In the genomic region with DNA sequence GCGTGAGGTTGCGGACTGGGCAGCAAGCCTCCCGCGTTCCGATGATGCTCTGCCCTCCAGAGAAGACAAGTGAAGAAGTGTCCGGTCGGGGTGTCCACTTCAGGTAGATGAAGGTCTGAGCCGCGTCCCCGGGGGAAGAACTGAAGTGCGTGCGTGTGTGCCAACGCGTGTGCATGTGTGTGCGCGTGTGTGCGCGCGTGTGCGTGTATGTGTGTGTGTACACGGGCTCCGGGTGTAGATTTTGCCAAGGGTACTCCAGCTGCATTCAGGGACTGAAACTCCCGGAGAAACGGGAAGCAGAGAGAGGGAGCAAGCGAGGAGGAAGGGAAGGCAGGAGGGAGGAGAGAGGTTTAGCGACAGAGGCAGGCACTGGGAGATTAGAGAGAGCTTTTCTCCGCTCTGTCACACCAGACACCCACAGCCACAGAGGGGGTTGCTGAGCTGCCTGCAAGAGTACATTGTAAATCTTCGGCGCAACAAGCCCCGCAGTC, we compare ENCODE assay signal across 7 mouse cellular contexts. TPM values are rescaled to one million over a fixed set of nuclear protein-coding genes. Genes with fewer than 3 reads are reported as not detected.
DNase-seq lines count a peak whose midpoint lies in the region; ATAC-seq and TF ChIP-seq lines count a peak whose summit lies in the region.

A gene (minus strand): TSS at position 147 of the 491 bp plus-strand sequence.

- no peaks in the 10 kb centered on the region for H3K9me3 ChIP-seq in ES-E14 (ENCODE audit: control insufficient read depth, insufficient read depth, low read depth, low read length)
- no peaks in the 10 kb centered on the region for H3K9me3 ChIP-seq in midbrain, embryonic 16.5 days (replicated peaks; ENCODE audit: control insufficient read depth, low read length, poor library complexity, severe bottlenecking)

- no peak within 1 kb of the TSS for H3K9ac ChIP-seq in ES-E14 (ENCODE audit: insufficient read depth, low read depth, low read length, poor library complexity, severe bottlenecking)
- H3K9ac ChIP-seq in midbrain, embryonic 16.5 days (ENCODE audit: low read depth, low read length), result peak within 1 kb of the TSS; percentile 77

- intact Hi-C loops in left cerebral cortex, adult 2 months (cut with DNase I), result loop anchor here (5.0 to 10.0 kb wide), 5 partner anchors 70 to 1777 kb away; no protein-coding TSS in a partner anchor
- intact Hi-C loops in gastrocnemius, postnatal 14 days (cut with DNase I; ENCODE audit: low total_unique reads), result no loop called here

- H3K27me3 ChIP-seq in midbrain, embryonic 16.5 days (ENCODE audit: control insufficient read depth, insufficient read depth, low read depth, low read length), result 0 out of 2 replicates have a peak, but pooled peaks cover 3% of the 10 kb centered on the region

- H3K4me3 ChIP-seq in ES-E14 (ENCODE audit: insufficient read depth in 1 of 2, low read depth in 1 of 2, low read length in 2 of 2, poor library complexity in 1 of 2, severe bottlenecking in 1 of 2), result peak within 1 kb of the TSS; percentile 35 to 38
- H3K4me3 ChIP-seq in left cerebral cortex, adult 2 months, result peak within 1 kb of the TSS; percentile 73
- H3K4me3 ChIP-seq in midbrain, embryonic 16.5 days (ENCODE audit: low read depth, low read length), result peak within 1 kb of the TSS; percentile 78

- H3K36me3 ChIP-seq in ES-E14 (ENCODE audit: control insufficient read depth, insufficient read depth, low read length, poor library complexity, severe bottlenecking), result no peaks in the 10 kb centered on the region
- no peaks in the 10 kb centered on the region for H3K36me3 ChIP-seq in midbrain, embryonic 16.5 days (ENCODE audit: control insufficient read depth, insufficient read depth, low read length)

- H3K27ac ChIP-seq in ES-E14 (ENCODE audit: insufficient read depth, low read depth, low read length, poor library complexity, severe bottlenecking), result no peak within 1 kb of the TSS
- H3K27ac ChIP-seq in left cerebral cortex, adult 2 months, result peak within 1 kb of the TSS; percentile 79
- peak within 1 kb of the TSS; percentile 78 for H3K27ac ChIP-seq in midbrain, embryonic 16.5 days (ENCODE audit: low read length)

- WGBS in midbrain, embryonic 16.5 days, result under 1% methylated on average over 30 of the region's 30 CpGs

- H3K4me1 ChIP-seq in ES-E14 (ENCODE audit: control insufficient read depth in 2 of 2, insufficient read depth in 2 of 2, low read length in 2 of 2, poor library complexity in 1 of 2), result peaks cover 0 to 3% of the 10 kb centered on the region in 2 experiments; a peak in 1 of 4 replicates
- peaks cover 2% of the 10 kb centered on the region; the same call in 1 of the 2 replicates for H3K4me1 ChIP-seq in midbrain, embryonic 16.5 days (ENCODE audit: control insufficient read depth, insufficient read depth, low read length)

- 0 out of 2 replicates have a peak, but pooled peaks have one; percentile 13 for ATAC-seq in granulocyte monocyte progenitor cell, adult 5-6 weeks (replicated peaks; ENCODE audit: poor library complexity, severe bottlenecking)
- ATAC-seq in midbrain, embryonic 16.5 days, result peak; percentile 70

- in situ Hi-C loops in ES-E14 (cut with MboI; ENCODE audit: low sequenced_read_pairs in 2 of 2, unreplicated experiment in 2 of 2), result no loop called here

- TF ChIP-seq CTCF in left cerebral cortex, adult 2 months (IDR thresholded peaks at IDR 0.05), result peak; percentile 14; the same call in 1 of the 2 replicates

- peak within 1 kb of the TSS; percentile 89 for H3K4me2 ChIP-seq in midbrain, embryonic 16.5 days (ENCODE audit: low read length)

- no peak for DNase-seq in ES-E14 (ENCODE audit: low read depth, low spot score)
- peak; percentile 63 for DNase-seq in cerebellum, adult 8-10 months
- DNase-seq in left cerebral cortex, adult 2 months (ENCODE audit: extremely low spot score in 1 of 2, low spot score in 2 of 2), result peak in 1 of 2 experiments; percentile 42
- no peak for DNase-seq in gastrocnemius, postnatal 14 days
- no peak for DNase-seq in adrenal gland, adult 2 months

TF ChIP-seq in ES-E14, 5 proteins besides CTCF, POLR2A, EP300 and RAD21:
- TF ChIP-seq CHD2 (IDR thresholded peaks at IDR 0.05; ENCODE audit: low read depth, low read length) (no peak), ZC3H11A (IDR thresholded peaks at IDR 0.05; ENCODE audit: borderline replicate concordance, low read depth, low read length) (no peak), MAFK (IDR thresholded peaks at IDR 0.05; ENCODE audit: insufficient read depth, low read depth, low read length) (no peak), HCFC1 (IDR thresholded peaks at IDR 0.05; ENCODE audit: borderline replicate concordance, insufficient read depth, low read length) (no peak), ZNF384 (IDR thresholded peaks at IDR 0.05; ENCODE audit: low read depth, low read length) (no peak)
TF ChIP-seq in ES-E14: peak in this region for 0.

RNA-seq across cellular contexts. Expression of the gene that starts here (rescaled TPM):
- not detected in 2 replicates for total RNA-seq in ES-E14 (2012; rRNA removed)
- not detected in 2 replicates for total RNA-seq in granulocyte monocyte progenitor cell, adult 5-6 weeks (2014; fragmentation: Nextera tagmentation)
- not detected in 2 replicates for total RNA-seq in granulocyte monocyte progenitor cell, adult 5-6 weeks (2017)
- 10 to 100 TPM; 29.1 to 29.6 TPM for total RNA-seq in left cerebral cortex, adult 2 months (2021)
- polyA plus RNA-seq in midbrain, embryonic 16.5 days (2015; fragmentation: Nextera tagmentation; extraction: Ambion mirVana), result 6.7 and 7.8 TPM in 2 replicates
- total RNA-seq in gastrocnemius, postnatal 14 days (2021), result under 1 TPM; 0.40 to 0.66 TPM
- total RNA-seq in adrenal gland, adult 2 months (2021), result under 1 TPM; 0.35 to 0.66 TPM
- polyA plus RNA-seq in adrenal gland, adult 2 months (2012; rRNA removed), result 0.40 and 0.55 TPM in 2 replicates

Comparison
In these comparisons a context has a peak if more than half of its experiments do, and no peak if none do; other contexts are left out.
1. RNA of the gene that starts here (total RNA-seq): 29.1 to 29.6 TPM in left cerebral cortex, adult 2 months; 0.35 to 0.66 TPM in adrenal gland, adult 2 months, 0.40 to 0.66 TPM in gastrocnemius, postnatal 14 days, not detected in ES-E14 and not detected in granulocyte monocyte progenitor cell, adult 5-6 weeks; every median in the first group is over 10 times any median in the second.
2. Peak in ATAC-seq in granulocyte monocyte progenitor cell, adult 5-6 weeks; RNA of the gene not detected or under 1 TPM.
3. Peak in every context shown above with its lines, with median percentiles within 50 percentile points of each other: H3K4me3 ChIP-seq.